Mouse (Mus musculus): ENCODE measurements around the gene Gm21679. TPM values are rescaled to one million over a fixed set of nuclear protein-coding genes. Genes with fewer than 3 reads are reported as not detected.
"Not testable (repeated sequence)": the region's sequence is repeated elsewhere in the genome, so short reads cannot be mapped to it uniquely, and the experiment has no call there.

Gene Gm21679
- not detected for polyA plus RNA-seq (2017; shearing (Covaris generic))

DNA sequence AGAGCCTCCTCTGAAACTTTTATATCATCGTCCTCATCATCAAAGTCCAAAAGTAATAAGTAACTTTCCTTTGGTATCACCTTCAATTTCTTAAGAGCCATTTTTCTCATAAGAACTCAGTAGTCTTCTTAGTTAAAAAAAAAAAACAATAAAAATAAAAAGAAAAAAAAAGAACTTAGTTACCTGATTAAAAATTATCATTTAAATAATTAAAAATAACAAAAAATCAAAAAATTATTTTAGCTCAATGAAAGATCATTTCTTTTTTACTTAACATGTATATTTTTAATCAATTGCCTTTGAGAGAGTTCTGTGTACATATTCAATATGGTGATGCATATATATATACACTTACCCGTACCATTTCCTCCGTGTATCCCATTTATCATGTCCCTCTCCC, at the start of gene Gm21679:
TSS of gene Gm21679 (minus strand) at position 101 of the 400 bp plus-strand sequence.
- not testable (repeated sequence) for ATAC-seq
